Mouse (Mus musculus) liver, postnatal 0 days (tissue): ENCODE results near the gene Pdss2.

Experiments used
- CTCF ChIP-seq: sonication (generic); IDR thresholded peaks from 2 replicates; pipeline ENCODE4 v1.5.1; 2016; ENCODE audit warnings: antibody characterized with exemption, low read depth
- EP300 ChIP-seq: IDR thresholded peaks from 2 replicates; pipeline ENCODE4 v1.6.1; 2016; ENCODE audit warnings: antibody characterized with exemption, low read depth, mild to moderate bottlenecking

DNA sequence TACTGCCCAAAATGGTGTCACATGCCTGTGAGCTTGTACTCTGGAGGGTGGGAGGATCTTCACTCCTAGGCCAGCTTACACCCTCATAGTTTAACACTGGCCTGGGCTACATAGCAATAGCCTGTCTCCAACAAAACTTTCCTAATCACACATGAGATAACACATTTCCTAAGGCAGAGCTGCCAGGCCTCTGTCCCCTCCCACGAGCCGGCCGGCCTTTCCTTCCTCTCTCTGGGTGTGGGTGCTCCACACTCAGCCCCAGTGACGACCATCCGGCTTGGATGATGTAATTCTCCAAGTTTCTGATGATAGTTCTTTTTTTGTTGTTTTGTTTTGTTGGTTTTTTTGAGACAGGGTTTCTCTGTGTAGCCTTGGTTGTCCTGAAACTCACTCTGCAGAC is 203.3 kb downstream of the Pdss2 start:
- TF ChIP-seq EP300 (no peak), CTCF (no peak)
